Comparison of ENCODE assay signal across 9 mouse cellular contexts in the genomic region with DNA sequence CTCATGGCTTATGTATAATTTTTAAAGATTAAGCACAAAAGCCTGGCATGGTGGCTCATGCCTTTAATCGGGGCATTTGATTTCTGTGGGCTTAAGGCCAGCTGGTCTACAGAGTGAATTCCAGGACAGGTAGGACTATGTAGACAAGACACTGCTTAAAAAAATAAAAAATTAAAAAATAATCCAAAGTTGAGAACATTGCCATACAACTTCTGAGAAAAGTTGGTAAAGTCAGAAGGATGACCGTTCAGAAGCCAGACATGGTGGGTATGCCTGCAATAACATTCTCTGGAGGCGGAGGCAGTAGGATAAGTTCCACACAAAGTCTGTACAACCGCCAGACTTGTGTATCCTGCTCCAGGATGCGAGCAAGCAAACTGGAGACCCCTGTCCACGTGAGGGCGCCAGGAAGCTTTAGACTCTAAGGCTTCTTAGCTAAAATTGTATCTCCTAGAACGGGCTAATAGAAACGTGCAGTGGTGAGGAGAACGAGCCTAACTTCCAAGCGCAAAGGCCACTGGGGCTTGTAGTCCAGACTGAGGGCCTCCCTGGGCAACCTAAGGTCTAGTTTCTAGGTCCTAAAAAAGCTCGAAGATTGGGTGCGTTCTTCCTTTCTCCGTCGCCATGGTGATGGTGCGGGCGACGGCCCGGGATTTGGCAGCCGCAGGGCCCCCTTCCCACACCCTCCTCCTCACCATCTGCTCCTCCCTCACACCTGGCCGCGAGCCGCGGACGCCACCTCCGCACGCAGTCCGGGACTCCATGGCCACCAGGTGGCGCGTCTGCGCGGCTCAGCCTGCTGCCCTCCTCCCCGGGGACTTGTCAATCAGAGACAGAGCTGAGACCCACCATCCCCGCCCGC. TPM values are rescaled to one million over a fixed set of nuclear protein-coding genes. Genes with fewer than 3 reads are reported as not detected.
A peak's percentile ranks its signal among the peaks of the same experiment; 100 is the strongest.
DNase-seq lines count a peak whose midpoint lies in the region; ATAC-seq and TF ChIP-seq lines count a peak whose summit lies in the region.
"Had no signal": no experiment of that assay in that cellular context is flagged by ENCODE, and none has a peak within 500 bp of the region (broad histone marks: within the 10 kb centered on the region; RNA-seq: fewer than 3 reads in every experiment).

No protein-coding gene starts in this region.

- H3K27me3 ChIP-seq in erythroblast, embryonic 14.5 days (ENCODE audit: control insufficient read depth): peaks cover 50% of the 10 kb centered on the region
- H3K27me3 ChIP-seq in heart, embryonic 12.5 days (replicated peaks): peaks cover 44% of the 10 kb centered on the region
- H3K27me3 ChIP-seq in kidney, embryonic 16.5 days (ENCODE audit: insufficient read depth, low read length): peaks cover 41% of the 10 kb centered on the region
- H3K27me3 ChIP-seq in myocyte (ENCODE audit: control insufficient read depth, insufficient read depth, insufficient read length): peaks cover 33% of the 10 kb centered on the region

- peaks cover 24% of the 10 kb centered on the region for H3K4me1 ChIP-seq in erythroblast, embryonic 14.5 days (ENCODE audit: control insufficient read depth)
- H3K4me1 ChIP-seq in heart, embryonic 12.5 days (replicated peaks): peaks cover 25% of the 10 kb centered on the region
- peaks cover 9% of the 10 kb centered on the region for H3K4me1 ChIP-seq in kidney, embryonic 16.5 days (ENCODE audit: insufficient read depth, low read length)

- peaks cover 34% of the 10 kb centered on the region for H3K36me3 ChIP-seq in erythroblast, embryonic 14.5 days (ENCODE audit: control insufficient read depth)
- peaks cover 36% of the 10 kb centered on the region for H3K36me3 ChIP-seq in heart, embryonic 12.5 days
- H3K36me3 ChIP-seq in kidney, embryonic 16.5 days (ENCODE audit: insufficient read depth, low read length): peaks cover 20% of the 10 kb centered on the region
- H3K36me3 ChIP-seq in myocyte (ENCODE audit: control insufficient read depth, insufficient read depth): no peaks in the 10 kb centered on the region

- peak; percentile 93 for DNase-seq in CD4-positive, CD25-positive, alpha-beta regulatory T cell, adult 2 months (ENCODE audit: low read depth, low spot score)
- peak; percentile 90 for DNase-seq in brain, embryonic 18.5 days (ENCODE audit: low read depth, low spot score)
- peak; percentile 84 for DNase-seq in liver
- DNase-seq in spleen, postnatal 4 days (ENCODE audit: low spot score in 2 of 2): peak; percentile 84 to 95

- ATAC-seq in heart, embryonic 12.5 days (ENCODE audit: insufficient number of reproducible peaks, low FRiP score): peak; percentile 82
- ATAC-seq in kidney, embryonic 16.5 days (ENCODE audit: low FRiP score, low TSS enrichment): peak; percentile 94

- no peak overlapping the region for H3K9ac ChIP-seq in heart, embryonic 12.5 days
- peak overlapping the region; percentile 54; the same call in 1 of the 2 replicates for H3K9ac ChIP-seq in kidney, embryonic 16.5 days (replicated peaks; ENCODE audit: low read length)

- WGBS in heart, embryonic 12.5 days: 5% methylated on average over 35 of the region's 35 CpGs
- 4% methylated on average over 35 of the region's 35 CpGs for WGBS in kidney, embryonic 16.5 days

- no peak for TF ChIP-seq POLR2A in myocyte (IDR thresholded peaks at IDR 0.05; ENCODE audit: insufficient read length, low read depth)

- H3ac ChIP-seq in myocyte (ENCODE audit: control insufficient read depth, insufficient read length): no peak overlapping the region

- peak overlapping the region; percentile 79 for H3K4me2 ChIP-seq in heart, embryonic 12.5 days
- H3K4me2 ChIP-seq in kidney, embryonic 16.5 days (replicated peaks; ENCODE audit: low read depth, low read length): peak overlapping the region; percentile 86
- H3K4me2 ChIP-seq in myocyte (ENCODE audit: low read depth): peak overlapping the region; percentile 70

- H3K4me3 ChIP-seq in erythroblast, embryonic 14.5 days (replicated peaks): peak overlapping the region; percentile 54
- H3K4me3 ChIP-seq in heart, embryonic 12.5 days: peak overlapping the region; percentile 47
- H3K4me3 ChIP-seq in kidney, embryonic 16.5 days (ENCODE audit: low read length): peak overlapping the region; percentile 48
- H3K4me3 ChIP-seq in myocyte: no peak overlapping the region

- no peak overlapping the region for H3K27ac ChIP-seq in heart, embryonic 12.5 days (ENCODE audit: poor library complexity, severe bottlenecking)
- H3K27ac ChIP-seq in kidney, embryonic 16.5 days (ENCODE audit: low read length): peak overlapping the region; percentile 1; the same call in 1 of the 2 replicates

- H3K79me2 ChIP-seq in myocyte (ENCODE audit: control insufficient read depth, insufficient read depth): no peaks in the 10 kb centered on the region

- peaks cover 2% of the 10 kb centered on the region; the same call in 1 of the 2 replicates for H3K9me3 ChIP-seq in erythroblast, embryonic 14.5 days (ENCODE audit: control insufficient read depth, low read length)
- H3K9me3 ChIP-seq in heart, embryonic 12.5 days (replicated peaks): no peaks in the 10 kb centered on the region
- H3K9me3 ChIP-seq in kidney, embryonic 16.5 days (ENCODE audit: low read length): no peaks in the 10 kb centered on the region

TF ChIP-seq in myocyte, 11 proteins besides CTCF, POLR2A, EP300 and RAD21:
- TF ChIP-seq MAX (IDR thresholded peaks at IDR 0.05; ENCODE audit: low read depth) (no peak), MYOD1 (IDR thresholded peaks at IDR 0.05; ENCODE audit: control insufficient read depth in 1 of 3, insufficient read length in 2 of 3, low read depth in 2 of 3) (peak in 2 of 3 experiments; percentile 46 to 75), MYOG (IDR thresholded peaks at IDR 0.05; ENCODE audit: control insufficient read depth in 1 of 3, insufficient read depth in 1 of 3, insufficient read length in 2 of 3, low read depth in 2 of 3) (peak in 2 of 3 experiments; percentile 62 to 68)
TF ChIP-seq in myocyte: peak in this region for 2.

RNA-seq across cellular contexts. Expression of a gene that starts 1.9 kb away (rescaled TPM):
- 0.02 TPM in 1 of 2 replicates, not detected in the other for polyA plus RNA-seq in erythroblast, embryonic 14.5 days (2012)
- 2.6 and 3.8 TPM in 2 replicates for polyA plus RNA-seq in heart, embryonic 12.5 days (2016; fragmentation: Nextera tagmentation; extraction: Ambion mirVana)
- 0.19 and 0.42 TPM in 2 replicates for polyA plus RNA-seq in kidney, embryonic 16.5 days (2015; fragmentation: Nextera tagmentation; extraction: Ambion mirVana)
- 3.6 TPM for polyA plus RNA-seq in myocyte (2012; fragmentation: generic; extraction: Trizol)

RNA-seq across cellular contexts. Expression of a gene that starts 7.5 kb away (rescaled TPM):
- 13.5 and 16.3 TPM in 2 replicates for polyA plus RNA-seq in erythroblast, embryonic 14.5 days (2012)
- polyA plus RNA-seq in heart, embryonic 12.5 days (2016; fragmentation: Nextera tagmentation; extraction: Ambion mirVana): 34.9 and 39.6 TPM in 2 replicates
- polyA plus RNA-seq in kidney, embryonic 16.5 days (2015; fragmentation: Nextera tagmentation; extraction: Ambion mirVana): 81.2 and 88.6 TPM in 2 replicates
- polyA plus RNA-seq in myocyte (2012; fragmentation: generic; extraction: Trizol): 29.0 TPM

RNA-seq across cellular contexts. Expression of a gene that starts 7.7 kb away (rescaled TPM):
- polyA plus RNA-seq in erythroblast, embryonic 14.5 days (2012): 6.2 and 7.2 TPM in 2 replicates
- polyA plus RNA-seq in heart, embryonic 12.5 days (2016; fragmentation: Nextera tagmentation; extraction: Ambion mirVana): 81.3 and 86.2 TPM in 2 replicates
- polyA plus RNA-seq in kidney, embryonic 16.5 days (2015; fragmentation: Nextera tagmentation; extraction: Ambion mirVana): 109 and 112 TPM in 2 replicates
- 81.9 TPM for polyA plus RNA-seq in myocyte (2012; fragmentation: generic; extraction: Trizol)

RNA-seq across cellular contexts. Expression of a gene that starts 17.5 kb away (rescaled TPM):
- polyA plus RNA-seq in erythroblast, embryonic 14.5 days (2012): not detected in 2 replicates
- not detected in 2 replicates for polyA plus RNA-seq in heart, embryonic 12.5 days (2016; fragmentation: Nextera tagmentation; extraction: Ambion mirVana)
- not detected in 2 replicates for polyA plus RNA-seq in kidney, embryonic 16.5 days (2015; fragmentation: Nextera tagmentation; extraction: Ambion mirVana)
- polyA plus RNA-seq in myocyte (2012; fragmentation: generic; extraction: Trizol): 0.04 TPM
- polyA plus RNA-seq: gonadal fat pad, adult 2 months had no signal

RNA-seq across cellular contexts. Expression of a gene that starts 19.0 kb away (rescaled TPM):
- polyA plus RNA-seq in erythroblast, embryonic 14.5 days (2012): not detected in 2 replicates
- 0.40 TPM in 1 of 2 replicates, not detected in the other for polyA plus RNA-seq in heart, embryonic 12.5 days (2016; fragmentation: Nextera tagmentation; extraction: Ambion mirVana)
- not detected in 2 replicates for polyA plus RNA-seq in kidney, embryonic 16.5 days (2015; fragmentation: Nextera tagmentation; extraction: Ambion mirVana)
- not detected for polyA plus RNA-seq in myocyte (2012; fragmentation: generic; extraction: Trizol)
- polyA plus RNA-seq: gonadal fat pad, adult 2 months had no signal

Comparison
In these comparisons a context has a peak if more than half of its experiments do, and no peak if none do; other contexts are left out.
1. RNA of a gene that starts 7.7 kb away (polyA plus RNA-seq): 109 to 112 TPM in kidney, embryonic 16.5 days, 81.3 to 86.2 TPM in heart, embryonic 12.5 days and 81.9 TPM in myocyte (single experiment); 6.2 to 7.2 TPM in erythroblast, embryonic 14.5 days; every median in the first group is over 10 times any median in the second.
2. Peak in every context shown above with its lines, with median percentiles within 50 percentile points of each other: DNase-seq and H3K4me2 ChIP-seq.